Mouse (Mus musculus) liver, adult (tissue): ENCODE measurements around the gene Shc1.

Source experiments
- GATA4 ChIP-seq: IDR thresholded peaks from 2 replicates; pipeline ENCODE4 v1.6.1; 2014; ENCODE audit warnings: mild to moderate bottlenecking, low read length; ENCODE audit not compliant: insufficient replicate concordance

Shc1 gene

DNA sequence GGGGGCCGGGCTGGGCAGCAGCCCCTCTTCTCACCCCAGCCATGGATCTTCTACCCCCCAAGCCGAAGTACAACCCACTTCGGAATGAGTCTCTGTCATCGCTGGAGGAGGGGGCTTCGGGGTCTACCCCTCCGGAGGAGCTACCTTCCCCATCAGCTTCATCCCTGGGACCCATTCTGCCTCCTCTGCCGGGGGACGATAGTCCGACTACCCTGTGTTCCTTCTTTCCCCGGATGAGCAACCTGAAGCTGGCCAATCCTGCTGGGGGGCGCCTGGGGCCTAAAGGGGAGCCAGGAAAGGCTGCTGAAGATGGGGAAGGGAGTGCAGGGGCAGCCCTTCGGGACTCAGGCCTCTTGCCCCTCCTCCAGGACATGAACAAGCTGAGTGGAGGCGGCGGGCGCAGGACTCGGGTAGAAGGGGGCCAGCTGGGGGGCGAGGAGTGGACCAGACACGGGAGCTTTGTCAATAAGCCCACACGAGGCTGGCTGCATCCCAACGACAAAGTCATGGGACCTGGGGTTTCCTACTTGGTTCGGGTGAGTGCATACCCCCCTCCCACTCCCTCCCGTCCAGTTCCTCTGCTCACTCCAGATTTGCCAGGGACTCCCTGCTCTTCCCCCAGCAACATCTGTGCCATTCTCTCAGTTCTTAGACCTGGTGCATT is 3.7 kb downstream of the Shc1 start:
- TF ChIP-seq GATA4 = no peak

DNA sequence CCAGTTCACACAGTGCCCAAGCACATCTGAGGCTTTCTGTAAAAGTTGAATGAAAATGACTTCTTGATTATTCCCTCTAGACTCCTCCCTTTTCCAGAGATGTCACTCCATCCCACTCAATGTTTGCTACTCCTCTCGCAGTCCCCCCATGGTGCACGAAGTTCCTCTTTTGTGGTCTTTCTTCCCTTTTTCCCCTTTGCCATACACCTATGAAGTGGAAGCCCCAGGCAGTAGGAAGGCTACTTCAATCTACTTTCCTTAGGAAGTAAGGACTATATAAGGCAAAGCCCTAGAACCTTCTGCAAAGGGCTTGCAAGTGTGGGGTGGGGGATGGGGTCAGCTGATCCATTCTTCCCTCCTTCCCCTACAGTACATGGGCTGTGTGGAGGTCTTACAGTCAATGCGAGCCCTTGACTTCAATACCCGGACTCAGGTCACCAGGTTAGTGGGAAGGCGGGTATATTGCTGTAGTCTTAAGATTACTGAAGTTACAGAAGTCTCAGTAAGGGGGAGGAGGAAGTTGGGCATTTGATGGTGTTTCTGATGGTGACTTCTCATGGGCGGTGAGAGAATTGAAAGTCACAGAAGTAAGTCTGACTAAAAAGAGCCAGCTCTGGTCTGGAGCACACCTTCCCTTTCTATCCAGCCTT is 4.4 kb downstream of the Shc1 start:
- no peak for TF ChIP-seq GATA4

DNA sequence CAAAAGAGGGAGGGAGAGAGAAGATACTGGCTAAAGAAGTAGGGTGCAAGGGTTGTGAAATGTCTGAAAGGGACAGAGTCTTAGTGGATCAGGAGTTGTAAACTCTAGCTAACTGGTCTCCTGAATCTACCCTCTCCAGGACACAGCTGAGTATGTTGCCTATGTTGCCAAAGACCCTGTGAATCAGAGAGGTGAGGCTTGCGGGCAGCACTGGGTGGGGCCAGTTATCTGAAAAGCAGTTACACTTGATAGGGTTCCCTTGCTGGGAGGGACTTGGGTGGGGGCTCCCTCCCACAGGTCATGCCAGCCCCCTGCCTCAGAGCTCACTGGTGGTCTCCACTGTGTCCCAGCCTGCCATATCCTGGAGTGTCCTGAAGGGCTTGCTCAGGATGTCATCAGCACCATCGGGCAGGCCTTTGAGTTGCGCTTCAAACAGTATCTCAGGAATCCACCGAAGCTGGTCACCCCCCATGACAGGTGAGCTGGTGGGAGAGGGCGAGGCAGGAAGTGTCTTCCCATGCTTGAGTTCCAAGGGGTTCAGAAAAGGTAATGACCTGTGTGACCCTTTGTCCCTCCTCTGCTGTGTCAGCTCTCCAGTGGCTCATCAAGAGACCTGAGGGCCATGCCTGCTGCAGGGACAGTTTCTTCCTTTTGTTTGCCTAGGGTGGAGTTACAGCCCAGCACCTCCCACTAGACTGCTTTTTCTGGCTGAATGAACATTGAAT is 6.3 kb downstream of the Shc1 start:
- TF ChIP-seq GATA4 = no peak

DNA sequence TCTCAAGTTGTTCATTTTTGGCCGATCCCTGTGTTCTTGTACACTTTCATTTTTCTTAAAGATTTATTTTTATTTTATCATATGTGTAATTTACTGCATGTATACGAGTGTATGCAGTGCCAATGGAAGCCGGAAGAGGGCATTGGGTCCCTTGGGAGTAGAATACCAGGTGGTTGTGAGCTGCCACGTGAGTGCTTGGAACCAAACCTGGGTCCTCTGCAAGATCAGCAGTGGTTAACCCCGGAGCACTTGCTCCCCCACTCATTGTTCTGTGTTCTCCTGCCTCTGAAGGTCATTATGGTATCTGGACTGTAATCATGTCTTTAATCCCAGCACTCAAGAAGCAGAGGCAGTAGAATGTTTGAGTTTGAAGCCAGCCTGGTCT is 6.9 kb downstream of the Shc1 start:
- no peak for TF ChIP-seq GATA4

DNA sequence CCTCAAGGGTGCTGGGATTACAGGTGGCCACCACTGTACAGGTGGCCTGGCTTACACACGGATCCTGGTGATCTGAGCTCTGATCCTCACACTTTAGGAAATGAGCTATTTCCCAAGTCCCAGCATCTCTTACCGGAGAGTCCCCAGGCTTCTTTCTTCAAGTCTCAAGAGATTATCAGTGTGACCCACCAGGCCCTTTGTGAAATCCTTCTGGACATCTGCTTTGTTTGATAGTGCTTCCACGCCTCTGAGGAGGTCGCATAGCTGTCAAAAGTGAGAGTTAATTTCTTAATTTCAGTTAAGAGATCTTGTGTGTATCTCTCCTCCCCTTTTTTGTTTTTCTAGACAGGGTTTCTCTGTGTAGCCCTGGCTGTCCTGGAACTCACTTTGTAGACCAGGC is 7.6 kb downstream of the Shc1 start:
- TF ChIP-seq GATA4 = no peak

DNA sequence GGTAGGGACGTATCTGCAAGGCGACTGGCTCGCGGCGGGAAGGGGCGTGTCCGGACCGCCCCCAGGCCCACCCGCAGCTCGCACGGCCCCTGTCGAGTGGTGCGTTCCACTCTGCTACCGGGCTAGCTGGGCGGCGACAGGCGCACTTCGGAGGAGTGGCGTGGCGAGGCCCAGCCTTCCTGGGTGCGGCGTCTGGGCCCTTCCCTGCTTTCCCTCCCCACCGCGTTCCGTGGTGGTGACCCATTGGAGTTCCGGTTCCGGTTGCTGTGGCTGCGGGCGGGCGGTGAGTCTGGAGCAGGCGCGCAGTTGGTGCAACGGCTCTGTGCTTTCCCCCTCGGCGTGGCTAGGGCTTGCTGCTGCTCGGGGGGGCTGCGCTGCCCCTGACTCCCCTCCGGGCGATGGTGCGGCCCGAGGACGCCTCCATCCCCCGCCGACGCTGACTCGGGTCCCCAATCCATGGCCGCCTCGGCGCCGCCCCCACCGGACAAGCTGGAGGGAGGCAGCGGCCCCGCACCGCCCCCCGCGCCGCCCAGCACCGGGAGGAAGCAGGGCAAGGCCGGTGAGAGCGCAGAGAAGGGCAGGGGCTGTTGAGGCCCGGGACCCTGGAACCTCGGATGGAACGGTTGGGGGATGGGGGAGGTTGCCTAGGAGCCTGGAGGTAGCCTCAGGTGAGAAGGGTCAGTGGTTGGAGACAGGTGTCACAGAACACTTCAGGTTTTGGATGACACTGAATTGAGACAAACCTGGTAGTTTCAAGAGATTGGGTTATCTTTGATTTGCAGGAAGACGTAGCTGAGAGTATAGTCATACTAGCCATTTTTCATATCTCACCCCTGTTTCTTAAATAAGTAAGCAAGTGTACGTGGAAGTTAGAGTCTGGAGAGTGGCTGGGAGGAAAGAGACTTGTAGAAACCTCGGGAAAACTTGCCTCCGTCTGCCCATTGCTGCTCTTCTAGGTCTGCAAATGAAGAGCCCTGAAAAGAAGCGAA is 12.2 kb downstream of the Shc1 start, which contains the start of gene Pygo2:
TSS of gene Pygo2 (plus strand) at position 44 of the 989 bp plus-strand sequence.
- no peak; the same call in 1 of the 2 replicates for TF ChIP-seq GATA4

DNA sequence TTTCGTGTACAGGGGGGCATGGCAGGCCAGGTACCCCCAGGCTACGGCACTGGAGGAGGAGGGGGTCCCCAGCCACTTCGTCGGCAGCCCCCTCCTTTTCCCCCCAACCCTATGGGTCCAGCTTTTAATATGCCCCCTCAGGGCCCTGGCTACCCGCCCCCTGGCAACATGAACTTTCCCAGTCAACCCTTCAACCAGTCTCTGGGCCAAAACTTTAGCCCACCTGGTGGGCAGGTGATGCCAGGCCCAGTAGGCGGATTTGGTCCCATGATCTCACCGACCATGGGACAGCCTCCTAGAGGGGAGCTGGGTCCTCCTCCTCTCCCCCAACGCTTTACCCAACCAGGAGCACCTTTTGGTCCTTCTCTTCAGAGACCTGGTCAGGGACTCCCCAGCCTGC is 14.4 kb downstream of the Shc1 start:
- no peak for TF ChIP-seq GATA4

DNA sequence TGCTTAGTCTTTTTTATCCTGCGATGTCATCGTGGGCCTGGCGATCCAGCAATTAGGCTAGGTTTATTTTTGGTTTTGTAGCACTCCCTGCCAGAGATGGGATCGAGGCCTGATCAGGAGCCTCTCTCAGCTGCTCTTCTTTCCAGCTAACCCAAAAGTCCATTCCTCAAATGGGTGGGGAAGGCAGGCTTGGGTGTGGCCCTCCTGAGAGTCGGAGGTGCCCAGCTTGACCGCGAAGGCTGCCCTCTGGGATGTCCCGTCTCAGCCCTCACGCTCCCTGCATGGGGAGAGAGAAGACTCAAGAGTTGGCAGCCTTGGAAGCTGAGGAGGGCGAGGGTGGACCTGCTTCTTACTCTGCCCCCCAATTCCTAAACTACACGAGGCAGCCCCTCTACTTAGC is 16.3 kb downstream of the Shc1 start:
- no peak for TF ChIP-seq GATA4

DNA sequence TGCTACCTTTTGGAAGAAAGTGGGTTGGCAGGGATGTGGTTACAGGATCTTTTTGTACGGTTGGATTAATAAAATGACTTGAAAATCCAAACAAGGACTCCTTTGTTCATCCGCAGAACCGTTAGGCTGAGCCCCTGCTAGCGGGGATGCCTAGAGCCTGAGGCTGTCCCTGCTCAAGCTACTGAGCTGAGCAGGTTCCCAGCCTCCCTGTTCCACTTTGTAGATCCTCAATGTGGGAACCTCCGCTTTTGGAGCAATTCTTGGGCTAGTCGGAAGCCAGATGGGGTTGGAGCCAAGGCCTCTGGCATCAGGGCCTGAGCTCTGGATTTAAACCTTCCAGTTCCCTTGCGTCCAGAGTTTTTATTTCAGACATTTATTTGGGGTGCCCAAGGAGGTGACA is 16.8 kb downstream of the Shc1 start:
- TF ChIP-seq GATA4 = no peak

DNA sequence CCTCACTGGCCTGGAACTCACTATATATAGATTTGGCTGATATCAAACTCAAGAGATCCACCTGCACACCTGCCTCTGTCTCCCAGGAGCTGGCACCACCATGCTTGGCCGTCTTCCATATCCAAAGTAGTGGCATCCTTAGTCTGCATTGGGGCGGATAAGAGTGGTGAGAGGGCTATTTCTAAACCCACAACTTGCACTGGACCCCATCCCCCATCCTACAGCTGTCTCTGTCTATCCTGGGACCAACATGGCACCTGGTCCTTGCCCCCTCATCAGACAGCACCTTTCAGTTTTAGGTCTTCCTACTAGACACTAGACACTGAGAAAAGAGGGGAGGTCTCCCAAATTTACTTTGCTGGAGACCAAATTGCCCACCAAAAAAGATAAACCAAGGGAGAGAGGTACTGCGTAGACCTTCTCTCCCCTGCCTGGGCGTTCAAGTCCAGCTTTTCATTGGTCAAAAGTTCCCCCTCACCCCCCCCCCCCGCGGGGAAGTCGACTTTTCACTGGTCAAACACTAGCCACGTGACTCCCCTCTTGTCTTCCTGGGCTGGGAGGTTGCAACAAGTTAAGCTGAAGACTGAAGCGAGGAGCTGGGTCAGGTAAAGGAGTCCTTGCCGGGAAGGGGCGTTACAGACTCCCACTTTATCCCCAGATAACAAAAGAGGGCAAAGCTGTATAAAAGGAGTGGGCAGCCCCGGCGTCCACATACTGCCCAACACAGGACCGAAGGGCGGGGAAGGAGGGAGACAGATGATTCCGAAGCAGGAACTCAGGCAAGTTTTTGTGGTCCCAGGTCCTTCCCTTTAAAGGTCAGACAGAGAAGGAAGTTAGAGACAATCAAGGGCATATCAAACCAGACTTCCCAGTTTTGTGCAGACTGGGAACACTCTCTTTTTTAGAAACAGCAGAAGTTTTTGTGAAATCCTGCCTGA is 18.2 kb downstream of the Shc1 start, which contains the start of gene Pbxip1:
TSS of gene Pbxip1 (plus strand) at position 531 of the 938 bp plus-strand sequence.
- no peak for TF ChIP-seq GATA4

DNA sequence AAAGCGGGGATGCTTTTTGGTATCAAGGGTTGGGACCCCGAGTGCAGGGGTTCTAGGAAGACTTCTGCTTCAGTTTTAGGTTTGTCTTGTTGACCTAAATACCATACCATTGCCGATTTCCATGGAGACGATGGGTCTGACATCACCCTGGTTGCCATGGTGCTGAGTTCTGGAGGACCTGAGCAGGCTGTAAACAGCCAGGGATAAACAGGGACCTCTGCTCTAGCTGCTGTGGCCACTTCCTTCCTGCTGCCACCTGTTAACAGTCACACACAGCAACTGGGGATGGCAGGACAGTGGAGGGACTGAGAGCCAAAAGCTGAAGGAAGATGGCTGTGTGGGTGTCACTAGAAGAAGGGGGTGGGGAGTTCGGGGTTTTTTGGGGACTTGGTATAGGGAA is 19.0 kb downstream of the Shc1 start:
- TF ChIP-seq GATA4 = no peak

DNA sequence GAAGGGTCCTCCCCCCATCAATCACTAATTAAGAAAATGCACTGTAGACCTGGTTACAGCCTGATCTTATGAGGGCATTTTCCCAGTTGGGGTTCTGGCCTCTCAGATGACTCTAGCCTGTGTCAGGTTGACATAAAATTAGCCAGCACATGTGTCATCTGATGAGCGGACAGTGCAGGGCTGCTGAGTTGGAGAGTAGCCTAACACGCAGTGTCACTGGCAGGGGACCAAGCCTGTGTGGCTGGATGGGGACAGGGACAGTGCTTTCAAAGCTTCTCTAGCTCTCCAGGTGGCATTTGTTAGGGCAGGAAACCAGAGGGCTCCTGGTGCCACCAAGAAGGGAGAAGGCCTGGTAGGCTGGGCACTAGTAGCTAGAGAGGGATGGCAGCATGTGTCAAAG is 22.4 kb downstream of the Shc1 start:
- no peak for TF ChIP-seq GATA4

DNA sequence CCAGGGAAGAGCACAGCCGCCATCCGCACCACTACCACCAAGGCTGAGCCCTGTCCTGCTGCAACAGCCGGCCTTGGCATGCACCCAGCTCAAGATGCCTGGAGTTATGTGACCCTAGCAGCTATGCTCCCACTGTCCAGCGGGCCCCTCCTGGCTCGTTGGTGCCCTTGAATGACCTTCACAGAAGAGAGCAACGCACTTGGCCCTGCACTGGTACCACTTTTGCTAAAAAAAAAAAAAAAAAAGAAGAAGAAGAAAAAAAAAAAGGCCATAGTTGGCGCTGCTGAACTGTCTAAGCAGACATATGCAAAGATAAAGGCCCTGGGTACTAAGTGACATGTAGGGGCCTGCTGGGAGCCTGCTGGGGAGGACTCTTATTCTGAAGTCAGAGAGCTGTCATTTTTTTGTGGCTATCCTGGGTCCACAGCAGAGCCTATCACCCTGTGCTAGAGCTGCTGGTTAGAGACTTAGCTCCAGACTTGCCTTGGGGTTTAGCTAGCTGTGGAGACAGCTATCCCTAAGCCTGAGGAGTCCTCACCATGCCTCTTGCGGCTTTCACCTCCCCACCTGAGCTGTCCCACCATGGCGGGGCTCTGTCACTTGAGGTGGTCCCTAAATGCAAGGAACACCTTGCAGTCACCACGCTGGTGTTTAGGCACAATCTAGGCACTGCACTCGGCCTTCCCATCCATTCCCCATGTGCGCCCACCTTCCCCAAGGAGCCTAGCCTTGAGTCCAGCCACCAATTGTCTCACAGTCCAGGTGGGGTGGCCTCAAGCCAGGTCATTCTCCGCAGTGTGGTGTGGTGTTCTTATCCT is 30.7 kb downstream of the Shc1 start:
- no peak for TF ChIP-seq GATA4

DNA sequence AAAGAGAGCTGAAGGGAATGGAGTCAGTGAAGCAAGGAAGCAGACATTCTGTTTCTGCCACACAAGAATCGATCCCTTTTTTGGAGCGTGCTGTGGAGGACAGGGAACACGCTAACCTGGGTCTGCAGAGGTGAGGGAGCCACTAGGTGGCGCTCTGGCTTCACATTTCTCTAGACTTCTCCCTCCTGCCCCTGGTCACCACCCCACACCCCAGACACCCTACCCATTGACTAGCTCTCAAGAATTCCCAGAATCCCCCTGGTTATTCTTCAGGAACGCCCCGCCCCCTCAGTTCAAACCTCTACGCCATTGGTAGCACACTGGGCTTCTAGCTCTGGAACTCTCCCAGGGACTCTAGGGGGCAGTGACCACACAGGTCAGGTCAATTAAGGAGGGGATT is 31.3 kb downstream of the Shc1 start:
- TF ChIP-seq GATA4 = no peak

DNA sequence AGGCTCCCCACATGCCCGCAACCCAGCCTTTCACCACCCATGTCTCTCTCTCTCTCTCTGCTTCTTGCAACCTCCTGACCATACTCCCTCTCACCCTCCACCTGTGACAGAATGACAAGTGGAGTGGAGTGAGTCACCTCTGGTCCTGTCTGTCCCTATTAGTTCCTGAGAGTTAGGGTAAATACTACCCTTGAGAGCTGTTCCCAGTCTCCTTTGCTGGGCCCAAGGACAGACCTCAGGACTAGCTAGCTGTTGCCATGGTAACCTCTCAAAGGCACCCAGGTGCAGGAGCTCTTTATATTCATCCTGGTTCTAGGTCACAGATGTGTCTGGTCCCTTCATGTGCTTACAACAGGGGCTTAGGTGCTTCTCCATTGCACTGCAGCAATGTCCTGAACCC is 33.7 kb downstream of the Shc1 start:
- TF ChIP-seq GATA4 = no peak
